Mouse (Mus musculus) liver, postnatal 0 days (tissue): ENCODE results near the gene Tbc1d10c.

Source experiments
- CTCF ChIP-seq: sonication (generic); IDR thresholded peaks from 2 replicates; pipeline ENCODE4 v1.5.1; 2016; ENCODE audit warnings: antibody characterized with exemption, low read depth
- EP300 ChIP-seq: IDR thresholded peaks from 2 replicates; pipeline ENCODE4 v1.6.1; 2016; ENCODE audit warnings: antibody characterized with exemption, low read depth, mild to moderate bottlenecking

GRCm38 (mm10) chr19:4146366-4147021, 44.6 kb downstream of the Tbc1d10c start:
- TF ChIP-seq CTCF = no peak
- TF ChIP-seq EP300 = no peak
